Mouse (Mus musculus) midbrain, embryonic 12.5 days (tissue): ENCODE measurements at regions not wholly inside any gene's neighbourhood (a gene's known extent, or its start where the extent isn't known, plus 50 kb on each side); places are given as distances from the start of the nearest gene placed in this dataset.

Experiments used
- ATAC-seq: fragments of 200-750 bp; cut with Nextera tagmentation; 2 replicates; pipeline ENCODE4 v1.8.0; 2017; ENCODE audit warnings: low read depth, moderate TSS enrichment, moderate library complexity; ENCODE audit not compliant: low FRiP score
- H3K27ac ChIP-seq: fragments of 300-500 bp; sonication (generic); replicated peaks from 2 replicates; pipeline ENCODE4 v1.5.1; 2016; ENCODE audit warnings: mild to moderate bottlenecking
- H3K27me3 ChIP-seq: fragments of 300-500 bp; sonication (generic); 2 replicates; pipeline ENCODE4 v1.6.1; 2016; ENCODE audit warnings: mild to moderate bottlenecking
- H3K36me3 ChIP-seq: fragments of 300-500 bp; sonication (generic); 2 replicates; pipeline ENCODE4 v1.6.1; 2016
- H3K4me1 ChIP-seq: fragments of 300-500 bp; sonication (generic); 2 replicates; pipeline ENCODE4 v1.6.1; 2016
- H3K4me2 ChIP-seq: fragments of 300-500 bp; sonication (generic); replicated peaks from 2 replicates; pipeline ENCODE4 v1.6.1; 2016; ENCODE audit warnings: mild to moderate bottlenecking, moderate library complexity
- H3K4me3 ChIP-seq: fragments of 300-500 bp; sonication (generic); 2 replicates; pipeline ENCODE4 v1.5.1; 2016; ENCODE audit warnings: mild to moderate bottlenecking
- H3K9ac ChIP-seq: fragments of 300-500 bp; sonication (generic); replicated peaks from 2 replicates; pipeline ENCODE4 v1.6.1; 2016; ENCODE audit warnings: mild to moderate bottlenecking, moderate library complexity
- H3K9me3 ChIP-seq: fragments of 300-500 bp; sonication (generic); 2 replicates; pipeline ENCODE4 v1.6.1; 2016; ENCODE audit warnings: mild to moderate bottlenecking
- WGBS: fragments of 180-500 bp; shearing (Covaris S2); methylation state at CpG from one replicate; pipeline ENCODE4 v1.1.7; 2016; 5-methylcytosine and 5-hydroxymethylcytosine counted together

- WGBS = 89% methylated on average over 8 of the region's 8 CpGs
- no peak for ATAC-seq
- Histone ChIP-seq H3K36me3 (no peaks in the 10 kb centered on the region), H3K4me2 (no peak overlapping the region), H3K4me1 (no peaks in the 10 kb centered on the region), H3K9me3 (no peaks in the 10 kb centered on the region), H3K27me3 (no peaks in the 10 kb centered on the region), H3K4me3 (no peak overlapping the region), H3K9ac (no peak overlapping the region), H3K27ac (no peak overlapping the region)
These were observed 133.1 kb downstream of the Tgfb2 start for GRCm38 (mm10) chr1:186572651-186573050.

DNA sequence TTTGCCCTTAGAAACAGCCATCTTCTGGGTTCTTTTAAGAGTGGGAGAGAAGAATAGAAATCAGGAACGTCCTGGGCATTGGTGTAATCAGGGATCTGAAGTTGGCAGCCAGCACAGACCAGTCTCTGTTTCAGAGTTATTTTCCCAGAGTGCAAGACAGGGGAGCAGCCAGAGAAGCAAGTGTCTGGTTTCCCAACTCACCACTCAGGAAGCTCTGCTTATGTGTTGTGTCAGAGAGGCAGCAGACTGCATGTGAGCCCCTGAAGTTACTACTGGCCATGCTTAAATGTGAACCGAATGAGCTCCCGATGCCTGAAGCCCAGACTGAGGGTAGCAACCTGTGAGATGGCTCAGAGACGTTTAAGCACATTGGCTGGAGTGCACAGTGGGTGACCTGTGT, 133.7 kb downstream of the Tgfb2 start:
- no peak for ATAC-seq
- WGBS = 83% methylated on average over 4 of the region's 4 CpGs

GRCm38 (mm10) chr1:186568496-186568895, 137.3 kb downstream of the Tgfb2 start:
- Histone ChIP-seq H3K4me3 (no peak overlapping the region), H3K4me1 (peaks cover 9% of the 10 kb centered on the region; the same call in 1 of the 2 replicates), H3K36me3 (no peaks in the 10 kb centered on the region), H3K27me3 (no peaks in the 10 kb centered on the region), H3K4me2 (no peak overlapping the region), H3K9ac (no peak overlapping the region), H3K9me3 (no peaks in the 10 kb centered on the region), H3K27ac (no peak overlapping the region)
- ATAC-seq = no peak
- WGBS = 68% methylated on average over 4 of the region's 4 CpGs

More for the DNA sequence above, 133.7 kb downstream of the Tgfb2 start:
- H3K9ac ChIP-seq = no peak overlapping the region
- no peak overlapping the region for H3K4me3 ChIP-seq
- peaks cover 4% of the 10 kb centered on the region; the same call in 1 of the 2 replicates for H3K4me1 ChIP-seq
- no peaks in the 10 kb centered on the region for H3K36me3 ChIP-seq
- no peak overlapping the region for H3K4me2 ChIP-seq
- no peak overlapping the region for H3K27ac ChIP-seq
- H3K27me3 ChIP-seq = no peaks in the 10 kb centered on the region
- no peaks in the 10 kb centered on the region for H3K9me3 ChIP-seq

GRCm38 (mm10) chr1:186568076-186568475, 137.7 kb downstream of the Tgfb2 start:
- Histone ChIP-seq H3K27me3 (no peaks in the 10 kb centered on the region), H3K4me2 (no peak overlapping the region), H3K4me1 (peaks cover 9% of the 10 kb centered on the region; the same call in 1 of the 2 replicates), H3K36me3 (no peaks in the 10 kb centered on the region), H3K9me3 (no peaks in the 10 kb centered on the region), H3K9ac (no peak overlapping the region), H3K4me3 (no peak overlapping the region), H3K27ac (no peak overlapping the region)
- no peak for ATAC-seq
- WGBS = 73% methylated on average over 6 of the region's 6 CpGs

DNA sequence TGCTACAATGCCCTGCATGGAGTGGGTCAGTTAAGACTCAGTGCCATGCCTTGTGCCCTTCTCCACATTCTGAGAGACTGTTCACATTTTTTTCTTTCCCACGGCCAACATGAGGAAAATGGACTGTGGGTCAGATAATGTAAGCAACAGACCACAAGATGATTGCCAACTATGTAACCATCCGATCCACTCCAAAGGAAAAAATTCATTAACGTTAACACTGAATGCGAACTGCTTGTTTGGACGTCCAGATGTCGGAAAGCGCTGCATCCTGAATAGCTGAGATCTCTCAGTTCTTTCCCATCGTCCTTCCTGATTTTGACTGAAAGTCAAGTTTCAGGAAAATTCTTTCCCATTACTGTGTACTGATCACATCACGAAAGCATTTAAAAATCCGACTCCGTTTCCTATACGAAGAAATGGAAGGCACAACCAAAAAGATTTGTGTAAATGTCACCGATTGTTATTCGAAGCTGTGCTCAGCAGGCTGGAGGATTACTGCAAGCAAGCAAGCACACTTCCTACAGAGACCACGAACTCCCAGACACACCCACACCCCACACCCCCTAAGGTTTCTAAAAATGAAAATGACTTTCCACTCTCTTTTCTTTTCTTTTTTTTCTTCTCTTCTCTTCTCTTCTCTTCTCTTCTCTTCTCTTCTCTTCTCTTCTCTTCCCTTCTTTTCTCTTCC, 138.5 kb downstream of the Tgfb2 start:
- ATAC-seq = no peak
- Histone ChIP-seq H3K4me2 (0 out of 2 replicates have a peak overlapping the region, but pooled peaks have one; percentile 7), H3K9ac (no peak overlapping the region), H3K27me3 (no peaks in the 10 kb centered on the region), H3K4me1 (peaks cover 9% of the 10 kb centered on the region; the same call in 1 of the 2 replicates), H3K27ac (no peak overlapping the region), H3K4me3 (no peak overlapping the region), H3K9me3 (no peaks in the 10 kb centered on the region), H3K36me3 (no peaks in the 10 kb centered on the region)
- WGBS = 16% methylated on average over 15 of the region's 15 CpGs

DNA sequence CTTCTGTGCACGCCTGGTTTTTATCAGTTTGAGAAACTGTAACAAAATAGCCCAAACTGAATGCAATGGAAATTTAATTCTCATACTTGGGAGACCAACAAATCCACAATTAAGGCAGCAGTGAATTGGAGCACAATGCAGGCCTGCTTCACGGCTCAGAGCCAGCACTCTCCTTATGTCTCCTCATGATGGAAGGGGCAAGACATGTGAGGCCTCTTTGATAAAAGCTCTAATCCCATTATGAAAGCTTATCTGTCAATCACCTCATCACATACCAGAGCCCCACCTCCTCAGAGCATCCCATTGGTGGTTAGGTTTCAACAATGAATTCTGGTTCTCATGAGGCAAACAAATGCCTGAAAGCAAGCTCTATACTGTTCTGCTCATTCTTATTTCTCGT, 143.8 kb downstream of the Tgfb2 start:
- Histone ChIP-seq H3K36me3 (no peaks in the 10 kb centered on the region), H3K4me3 (no peak overlapping the region), H3K9me3 (no peaks in the 10 kb centered on the region), H3K4me2 (no peak overlapping the region), H3K27me3 (no peaks in the 10 kb centered on the region), H3K27ac (no peak overlapping the region), H3K4me1 (peaks cover 8% of the 10 kb centered on the region; the same call in 1 of the 2 replicates), H3K9ac (no peak overlapping the region)
- ATAC-seq = peak; percentile 75
- WGBS = 46% methylated on average over 3 of the region's 3 CpGs

DNA sequence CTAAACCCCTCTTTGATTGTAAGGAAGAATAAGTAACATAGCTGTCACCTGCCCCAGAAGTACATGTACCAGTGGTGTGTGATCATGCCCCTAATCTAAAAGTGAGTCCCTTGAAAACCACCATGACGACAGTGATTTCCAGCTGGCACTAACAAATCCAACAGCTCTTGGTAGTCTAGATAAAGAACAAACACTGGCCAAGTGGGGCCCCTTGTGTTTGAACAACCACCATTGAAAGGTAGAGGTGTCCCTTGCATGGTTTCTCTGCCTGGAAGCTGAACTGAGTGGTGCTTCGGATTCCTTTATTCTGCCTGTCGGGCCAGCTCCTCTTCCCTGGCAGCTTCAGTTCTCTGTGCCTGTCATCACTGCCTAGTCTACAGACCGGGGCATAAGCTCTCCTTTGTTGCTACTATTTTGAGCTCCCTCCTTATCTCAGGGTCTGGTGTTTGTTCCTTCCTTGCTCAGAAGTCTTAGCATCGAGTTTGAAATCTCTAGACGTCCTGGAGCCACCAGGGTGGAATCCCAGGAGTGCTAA, 150.3 kb downstream of the Tgfb2 start:
- Histone ChIP-seq H3K4me3 (no peak overlapping the region), H3K27ac (no peak overlapping the region), H3K27me3 (no peaks in the 10 kb centered on the region), H3K4me2 (no peak overlapping the region), H3K9ac (no peak overlapping the region), H3K9me3 (no peaks in the 10 kb centered on the region), H3K4me1 (no peaks in the 10 kb centered on the region; the same call in 1 of the 2 replicates), H3K36me3 (no peaks in the 10 kb centered on the region)
- ATAC-seq = no peak
- WGBS = 55% methylated on average over 6 of the region's 6 CpGs

DNA sequence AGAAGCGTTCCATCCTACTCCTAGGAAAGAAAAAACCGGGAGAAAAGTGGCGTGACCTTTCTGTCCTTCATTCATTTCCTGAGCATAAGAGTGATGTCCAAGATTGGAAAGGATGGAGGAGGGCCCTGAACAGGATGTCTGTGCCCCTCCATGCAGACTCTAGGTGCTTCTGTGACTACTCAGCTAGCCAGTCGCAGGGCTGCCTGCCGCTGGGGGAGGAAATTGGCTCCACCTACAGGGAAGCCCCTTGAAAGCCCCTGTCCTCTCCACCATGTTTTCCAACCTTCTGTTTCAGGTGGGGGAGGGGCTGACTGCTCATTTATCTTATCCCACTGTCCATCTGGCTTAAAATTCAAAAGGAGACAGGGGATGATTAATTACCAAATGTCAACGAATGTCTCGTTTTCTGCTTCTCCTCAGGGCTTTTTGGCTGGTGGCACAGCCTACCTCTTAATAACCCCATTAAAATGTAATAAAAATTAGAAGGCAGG, 151.2 kb downstream of the Tgfb2 start:
- Histone ChIP-seq H3K27me3 (no peaks in the 10 kb centered on the region), H3K9ac (no peak overlapping the region), H3K27ac (no peak overlapping the region), H3K4me3 (no peak overlapping the region), H3K9me3 (no peaks in the 10 kb centered on the region), H3K36me3 (no peaks in the 10 kb centered on the region), H3K4me2 (no peak overlapping the region), H3K4me1 (no peaks in the 10 kb centered on the region; the same call in 1 of the 2 replicates)
- ATAC-seq = no peak
- 87% methylated on average over 7 of the region's 7 CpGs for WGBS

- ATAC-seq = no peak
- H3K27me3 ChIP-seq = no peaks in the 10 kb centered on the region
- H3K9ac ChIP-seq = no peak overlapping the region
- no peak overlapping the region for H3K4me3 ChIP-seq
- H3K27ac ChIP-seq = no peak overlapping the region
- no peaks in the 10 kb centered on the region for H3K36me3 ChIP-seq
- 92% methylated on average over 7 of the region's 7 CpGs for WGBS
- H3K4me1 ChIP-seq = no peaks in the 10 kb centered on the region
- no peak overlapping the region for H3K4me2 ChIP-seq
- no peaks in the 10 kb centered on the region for H3K9me3 ChIP-seq
These were observed 153.1 kb downstream of the Tgfb2 start for GRCm38 (mm10) chr1:186552689-186553088.

DNA sequence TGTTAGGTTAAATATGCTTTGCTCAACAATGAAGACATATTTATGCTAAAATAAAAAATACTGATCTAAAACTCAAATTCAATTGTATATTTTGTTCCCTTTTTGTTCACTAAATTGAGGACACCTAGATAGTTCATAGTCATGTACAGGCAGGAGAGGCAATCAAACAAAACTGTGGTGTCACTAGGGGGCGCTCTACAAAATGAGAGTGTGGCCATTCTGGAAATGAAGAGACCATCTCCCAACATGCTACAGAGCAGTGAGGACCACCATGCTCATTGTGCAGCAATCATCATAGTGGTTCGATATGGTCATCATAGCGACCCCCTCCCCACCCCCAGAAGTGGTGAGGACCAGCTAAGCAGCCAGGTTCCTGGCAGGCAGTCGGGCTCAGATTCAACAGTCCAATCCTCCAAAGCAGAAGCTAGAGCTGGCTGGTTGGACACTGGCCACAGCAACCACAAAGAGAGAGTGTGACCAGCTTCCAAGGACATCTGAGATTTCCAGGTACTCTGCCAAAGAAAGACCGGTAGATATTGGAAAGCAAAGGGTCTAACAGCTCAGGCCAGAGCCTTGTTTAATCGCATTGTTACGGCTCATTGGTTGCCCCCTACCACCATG, 155.4 kb downstream of the Tgfb2 start:
- H3K4me1 ChIP-seq = no peaks in the 10 kb centered on the region
- no peak overlapping the region for H3K4me2 ChIP-seq
- WGBS = 84% methylated on average over 7 of the region's 7 CpGs
- no peak overlapping the region for H3K4me3 ChIP-seq
- H3K9me3 ChIP-seq = no peaks in the 10 kb centered on the region
- no peak overlapping the region for H3K9ac ChIP-seq
- H3K27me3 ChIP-seq = no peaks in the 10 kb centered on the region
- no peak for ATAC-seq
- no peaks in the 10 kb centered on the region for H3K36me3 ChIP-seq
- H3K27ac ChIP-seq = no peak overlapping the region

DNA sequence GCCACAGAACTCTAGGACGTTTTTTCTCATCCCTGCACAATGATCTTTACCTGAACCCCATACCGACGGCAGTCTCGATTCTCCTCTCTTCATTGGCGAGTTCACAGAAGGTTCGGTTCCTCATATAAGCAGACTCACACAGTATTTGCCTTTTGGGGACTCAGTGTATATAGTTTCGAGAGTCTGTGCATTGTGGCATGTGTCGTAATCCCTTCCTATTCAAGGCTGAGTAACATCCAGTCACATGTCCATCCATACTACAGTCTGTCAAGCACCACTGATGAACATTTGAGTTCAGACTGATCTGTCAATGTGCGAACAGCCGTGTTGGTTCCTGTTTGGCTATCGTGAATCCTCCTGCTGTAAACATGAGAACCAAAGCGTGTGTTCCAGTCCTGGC, 156.6 kb downstream of the Tgfb2 start:
- H3K9me3 ChIP-seq = no peaks in the 10 kb centered on the region
- no peaks in the 10 kb centered on the region for H3K36me3 ChIP-seq
- no peak for ATAC-seq
- no peak overlapping the region for H3K4me3 ChIP-seq
- H3K4me2 ChIP-seq = no peak overlapping the region
- no peaks in the 10 kb centered on the region for H3K27me3 ChIP-seq
- WGBS = 91% methylated on average over 12 of the region's 12 CpGs
- H3K4me1 ChIP-seq = no peaks in the 10 kb centered on the region
- H3K9ac ChIP-seq = no peak overlapping the region
- H3K27ac ChIP-seq = no peak overlapping the region

DNA sequence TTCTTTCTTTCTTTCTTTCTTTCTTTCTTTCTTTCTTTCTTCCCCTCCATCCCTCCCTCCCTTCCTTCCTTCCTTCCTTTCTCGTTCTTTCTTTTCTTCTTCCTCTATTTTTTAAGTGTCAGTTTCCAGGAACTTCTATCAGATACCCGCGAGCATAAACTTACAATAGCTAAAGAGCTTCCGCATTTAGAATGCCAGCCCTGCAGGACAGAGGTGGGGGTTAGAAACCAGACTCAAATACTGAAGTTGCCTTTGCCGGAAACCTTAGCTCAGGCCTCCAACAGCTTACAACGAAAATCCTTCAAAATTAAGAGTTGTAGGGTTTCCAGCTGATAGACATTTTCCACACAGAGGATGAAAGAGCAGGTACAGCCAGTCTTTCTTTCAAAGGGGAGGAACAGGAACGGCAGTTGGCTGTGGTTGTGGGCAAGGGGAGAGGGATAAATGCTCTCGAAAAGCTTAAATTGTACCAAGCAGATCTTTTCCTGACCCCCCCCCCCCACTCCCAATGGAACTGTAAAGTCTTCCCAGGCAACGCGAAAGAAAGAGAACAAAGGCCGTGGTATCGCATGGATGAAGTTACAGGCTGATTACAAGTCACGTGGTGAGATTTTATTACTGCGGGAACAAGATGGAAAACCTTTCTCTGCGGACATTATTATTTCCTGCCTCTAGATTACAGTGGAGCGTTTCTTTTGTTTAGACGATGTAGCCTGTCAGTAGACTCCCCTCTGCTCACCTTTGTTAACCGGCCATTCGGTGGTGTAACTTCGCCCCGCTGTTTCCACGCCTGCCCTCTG, 159.2 kb downstream of the Tgfb2 start:
- 64% methylated on average over 22 of the region's 22 CpGs for WGBS
- Histone ChIP-seq H3K9me3 (no peaks in the 10 kb centered on the region), H3K4me2 (no peak overlapping the region), H3K9ac (no peak overlapping the region), H3K27ac (no peak overlapping the region), H3K27me3 (no peaks in the 10 kb centered on the region), H3K4me3 (no peak overlapping the region), H3K36me3 (no peaks in the 10 kb centered on the region), H3K4me1 (no peaks in the 10 kb centered on the region)
- ATAC-seq = no peak
